Mouse (Mus musculus) c-Kit-positive CD71-positive TER-119-negative erythroid progenitor cells, embryonic 14.5 days (primary cell): ENCODE results near the gene Cdkal1.

Experiments used
- DNase-seq: peaks from one replicate; pipeline ENCODE4 v3.0.0-alpha.2; 2013; ENCODE audit warnings: low read depth

The Cdkal1 gene

DNA sequence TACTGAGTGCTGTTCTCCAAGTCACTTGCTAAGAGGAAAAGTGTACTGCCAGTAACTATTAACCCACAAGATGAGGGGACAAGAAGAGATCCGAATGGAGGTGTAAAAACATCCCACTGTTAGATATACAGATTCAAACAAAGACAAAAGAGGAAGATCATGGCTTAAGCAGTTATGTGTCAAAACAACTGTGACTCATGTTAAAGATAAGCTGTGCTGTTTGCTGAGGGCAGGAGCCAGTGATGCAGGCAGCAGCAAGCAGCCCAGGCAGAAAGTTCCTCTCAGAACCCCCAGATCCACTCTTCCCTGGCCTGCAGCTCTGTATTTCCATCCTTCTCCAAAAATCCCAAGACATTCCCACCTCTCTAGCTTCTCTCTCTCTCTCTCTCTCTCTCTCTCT lies 230.5 kb downstream of the Cdkal1 start:
- DNase-seq, result no peak

DNA sequence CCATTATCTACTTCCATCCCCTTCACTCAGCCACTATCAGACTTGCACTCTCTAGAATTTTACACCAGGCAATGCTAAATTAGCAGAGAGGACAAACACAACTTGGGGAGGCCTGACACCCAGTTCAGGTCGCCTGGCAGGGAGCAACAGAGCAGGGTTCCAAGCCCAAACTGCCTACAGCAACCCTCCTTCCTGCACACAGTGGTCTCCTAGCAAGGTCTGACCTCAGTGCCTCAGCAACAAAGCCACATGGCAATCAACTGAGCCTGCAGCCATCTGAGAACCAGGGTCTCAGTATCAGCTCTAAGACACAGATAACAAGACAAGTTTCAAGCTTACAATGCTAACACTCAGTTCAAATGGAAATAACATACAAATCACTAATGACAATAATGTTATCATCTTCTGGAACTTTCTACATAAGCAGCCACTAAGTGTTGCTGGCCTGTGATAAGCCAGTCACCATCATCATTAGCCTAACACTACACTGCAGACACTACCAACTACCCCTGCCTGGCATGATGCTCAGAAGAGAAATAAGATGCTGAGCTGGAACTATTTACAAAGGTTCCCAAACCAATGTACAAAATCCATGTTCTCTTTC lies 231.7 kb downstream of the Cdkal1 start:
- DNase-seq, result no peak

DNA sequence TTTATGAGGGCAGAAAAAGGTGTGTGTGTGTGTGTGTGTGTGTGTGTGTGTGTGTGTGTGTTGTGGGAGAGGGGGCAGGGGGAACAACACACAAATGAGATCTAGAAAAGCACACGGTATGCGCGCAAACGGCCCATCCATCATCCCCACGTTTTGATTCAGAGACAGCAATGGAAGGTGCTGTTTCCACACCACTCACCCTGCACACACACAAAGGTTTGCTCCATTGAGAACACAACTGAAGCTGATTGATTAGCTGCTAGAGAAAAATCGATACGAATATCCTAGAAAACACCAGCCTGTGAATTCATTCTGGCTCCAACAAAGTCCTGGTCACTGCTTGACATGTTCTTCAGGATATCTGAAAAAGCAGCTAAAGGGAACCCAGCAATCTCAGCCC lies 233.6 kb downstream of the Cdkal1 start:
- DNase-seq, result no peak

DNA sequence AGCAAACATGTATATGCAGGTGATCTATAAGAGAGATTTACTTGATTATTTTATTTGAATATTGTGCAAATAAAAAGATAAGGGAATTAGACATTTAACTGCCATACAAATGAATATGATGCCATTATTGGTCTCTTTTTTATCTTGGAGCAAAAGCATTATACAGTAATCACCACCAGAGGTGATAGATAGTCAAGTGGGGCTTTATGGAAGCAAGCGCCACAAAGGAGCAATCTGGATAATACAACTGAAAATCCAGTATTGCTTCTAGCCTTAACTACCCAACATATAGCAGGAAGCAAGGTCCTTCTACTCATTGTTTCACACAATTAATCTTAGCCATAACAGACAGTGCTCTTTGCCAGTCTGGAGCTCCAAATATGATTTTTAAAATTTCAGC lies 234.1 kb downstream of the Cdkal1 start:
- DNase-seq, result no peak

- no peak for DNase-seq
Measured at GRCm38 (mm10) chr13:29620826-29621225, 234.6 kb downstream of the Cdkal1 start.

DNA sequence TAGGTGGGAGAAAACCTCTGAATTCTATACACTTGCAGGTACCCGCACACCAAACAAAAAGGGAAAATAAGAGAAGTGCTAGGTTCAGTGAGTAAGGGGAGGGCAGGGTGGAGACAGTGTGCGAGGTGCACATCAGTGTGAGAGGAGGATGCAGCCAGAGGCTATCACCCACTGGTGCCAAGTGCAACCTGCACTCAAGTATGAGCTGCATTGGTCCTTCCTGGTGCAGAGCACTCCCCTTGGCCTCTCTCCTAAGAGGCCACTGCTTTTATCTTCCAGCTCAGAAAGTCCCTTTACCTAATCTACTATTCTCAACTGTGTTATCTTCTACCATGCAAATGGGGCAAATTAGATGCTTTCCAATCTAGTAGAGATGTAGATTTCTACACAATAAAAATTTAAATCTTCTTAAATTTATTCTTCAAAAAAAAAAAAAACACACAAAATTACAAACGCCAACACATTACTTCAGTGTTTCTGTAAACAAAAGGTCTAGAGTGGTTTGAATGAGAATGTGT lies 238.8 kb downstream of the Cdkal1 start:
- DNase-seq, result peak; percentile 20

GRCm38 (mm10) chr13:29615987-29616386 lies 239.5 kb downstream of the Cdkal1 start:
- no peak for DNase-seq

GRCm38 (mm10) chr13:29615081-29615480 lies 240.4 kb downstream of the Cdkal1 start:
- DNase-seq, result no peak

- DNase-seq, result no peak
Measured at GRCm38 (mm10) chr13:29610051-29610931, 245.2 kb downstream of the Cdkal1 start.

- no peak for DNase-seq
Measured at GRCm38 (mm10) chr13:29609441-29609840, 246.0 kb downstream of the Cdkal1 start.

DNA sequence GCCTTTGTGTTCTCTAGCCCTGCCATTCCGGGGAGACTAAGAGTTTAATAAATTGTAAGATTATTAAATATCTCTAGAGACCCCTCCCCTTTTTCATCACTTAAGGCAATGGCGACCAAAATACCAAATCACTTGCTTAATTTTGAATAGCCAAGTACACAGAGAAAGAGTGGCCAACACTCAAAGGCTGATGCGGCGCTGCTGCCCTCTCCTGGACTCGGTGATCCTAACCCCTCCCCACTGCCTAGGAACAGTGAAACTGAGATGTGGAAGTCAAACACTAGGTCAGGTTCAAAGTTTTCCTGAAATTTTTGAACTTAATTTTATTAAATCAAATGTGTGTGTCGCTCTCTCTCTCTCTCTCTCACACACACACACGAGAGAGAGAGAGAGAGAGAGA lies 251.2 kb downstream of the Cdkal1 start:
- no peak for DNase-seq

- no peak for DNase-seq
Measured at GRCm38 (mm10) chr13:29603597-29603996, 251.9 kb downstream of the Cdkal1 start.

DNA sequence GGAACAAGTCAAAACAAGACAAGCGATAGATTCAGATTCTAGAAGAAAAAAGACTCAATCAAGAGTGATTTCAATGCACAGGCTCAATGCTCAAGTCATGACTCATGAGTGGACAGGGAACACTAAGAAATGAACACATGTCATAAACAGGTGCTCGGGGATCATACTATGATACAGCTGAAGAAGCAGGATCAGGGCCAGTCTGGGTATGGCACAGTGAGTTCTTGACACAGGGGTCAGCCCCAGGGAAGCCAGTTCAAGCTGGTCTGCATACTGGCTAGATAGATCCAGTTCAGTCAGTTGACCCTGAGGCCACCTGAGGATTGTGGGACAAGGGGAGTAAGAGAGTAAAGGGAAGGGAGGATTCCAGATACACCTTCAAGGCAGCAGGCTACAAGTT lies 254.4 kb downstream of the Cdkal1 start:
- DNase-seq, result no peak

GRCm38 (mm10) chr13:29599646-29600045 lies 255.8 kb downstream of the Cdkal1 start:
- DNase-seq, result no peak

- no peak for DNase-seq
Measured at GRCm38 (mm10) chr13:29596735-29597134, 258.7 kb downstream of the Cdkal1 start.

DNA sequence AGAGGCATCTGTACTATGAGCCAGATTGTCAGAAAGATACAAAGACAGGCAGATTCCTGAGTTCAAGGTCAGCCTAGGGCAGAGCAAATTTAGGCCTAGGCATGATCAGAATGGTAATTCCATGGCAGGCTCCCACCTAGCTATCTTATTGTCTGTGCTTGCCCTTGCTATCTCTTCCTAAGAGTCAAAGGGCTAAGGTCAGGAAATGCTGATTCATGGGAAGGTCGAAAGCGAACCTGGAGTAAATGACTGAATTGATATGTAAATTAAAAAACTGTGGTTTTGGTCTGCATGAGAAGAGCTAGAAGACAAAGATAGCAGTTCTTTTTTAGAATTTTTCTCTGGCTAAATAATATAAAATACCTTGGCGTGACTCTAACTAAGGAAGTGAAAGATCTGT lies 262.4 kb downstream of the Cdkal1 start:
- DNase-seq, result no peak

GRCm38 (mm10) chr13:29590685-29591084 lies 264.8 kb downstream of the Cdkal1 start:
- no peak for DNase-seq

- no peak for DNase-seq
Measured at GRCm38 (mm10) chr13:29590164-29590563, 265.3 kb downstream of the Cdkal1 start.

DNA sequence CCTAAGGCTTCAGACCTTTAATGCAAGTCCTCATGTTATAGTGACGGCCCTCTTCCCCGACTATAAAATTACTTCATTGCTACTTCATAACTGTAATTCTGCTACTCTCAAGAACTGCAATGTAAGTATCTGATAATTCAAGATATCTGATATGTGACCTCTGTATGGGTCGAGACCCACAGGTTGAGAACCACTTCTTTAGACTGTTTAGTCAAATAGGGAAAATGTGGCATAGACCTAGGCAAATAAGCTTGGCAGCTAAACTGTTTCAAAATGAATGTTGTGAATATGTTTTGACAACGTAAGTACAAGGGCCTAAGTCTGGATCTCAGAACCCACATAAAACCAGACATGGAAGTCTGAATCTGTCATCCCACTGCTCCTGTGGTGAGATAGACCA lies 266.8 kb downstream of the Cdkal1 start:
- DNase-seq, result no peak

DNA sequence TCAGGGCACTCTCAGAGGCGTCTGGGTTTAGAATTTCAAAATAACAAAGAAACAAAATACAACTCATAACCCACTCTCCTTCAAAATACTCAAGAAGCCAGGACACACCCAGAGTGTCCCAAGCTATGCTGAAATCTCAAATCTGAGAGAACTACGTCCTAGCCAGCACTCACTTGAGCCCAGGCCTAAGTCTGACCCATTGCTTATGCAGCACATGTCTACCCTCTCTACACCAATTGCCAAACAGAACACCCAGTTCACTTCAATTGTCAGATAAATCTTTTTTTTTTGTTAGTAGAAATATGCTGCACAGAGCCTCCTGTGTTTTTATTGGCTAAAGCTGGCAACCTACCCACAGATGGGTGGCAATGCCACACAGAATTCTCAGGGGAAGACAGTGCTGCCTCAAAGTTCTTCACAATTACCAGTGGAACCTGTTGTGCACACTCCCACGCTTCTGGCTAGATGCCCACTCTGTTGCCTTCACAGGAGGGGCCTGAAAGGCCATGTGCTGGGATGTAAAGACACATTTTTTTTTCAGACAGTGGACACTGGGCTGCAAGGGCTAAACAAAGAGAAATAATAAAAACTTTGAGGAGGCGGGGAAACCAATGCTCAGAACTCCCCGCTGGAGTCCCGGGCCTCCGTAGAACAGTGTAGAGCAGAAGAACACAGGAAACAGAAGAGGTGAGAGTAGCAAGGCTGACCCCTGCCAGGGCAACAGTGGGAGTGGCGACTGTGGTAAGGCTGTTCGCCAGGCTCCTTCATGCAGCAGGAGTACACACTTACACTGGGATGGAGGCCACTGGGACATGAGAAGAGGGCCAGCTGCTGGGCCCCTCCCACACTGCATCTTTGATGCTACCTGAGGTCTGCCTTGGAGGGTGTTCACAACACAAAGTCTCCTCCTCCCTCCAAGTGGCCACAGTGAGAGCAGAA lies 273.4 kb downstream of the Cdkal1 start:
- no peak for DNase-seq

DNA sequence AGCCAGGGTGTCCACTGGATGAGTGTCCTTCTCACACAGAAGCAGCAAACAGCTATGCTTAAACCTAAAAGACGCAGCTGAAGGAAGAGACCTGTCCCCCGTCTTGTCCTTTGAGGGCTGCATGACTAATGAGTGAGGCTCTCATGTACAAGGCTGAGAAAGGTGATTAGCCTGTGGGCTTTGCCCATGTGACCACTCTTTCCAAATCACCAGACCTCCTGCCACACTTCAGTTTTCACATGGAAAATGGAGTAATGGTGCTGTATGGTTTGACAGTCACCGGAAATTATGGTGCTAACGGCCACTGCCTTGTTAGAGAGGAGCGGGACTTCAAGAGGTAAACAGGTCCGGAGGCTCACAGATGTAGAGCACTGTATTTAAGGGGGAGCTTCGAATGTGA lies 274.7 kb downstream of the Cdkal1 start:
- DNase-seq, result no peak

- DNase-seq, result no peak
Measured at GRCm38 (mm10) chr13:29580009-29580408, 275.5 kb downstream of the Cdkal1 start.
